Mouse (Mus musculus): ENCODE measurements around the gene Sorcs2.

GRCm38 (mm10) chr5:35972739-35973138 lies 425.2 kb downstream of the Sorcs2 start:
- TF ChIP-seq CTCF (IDR thresholded peaks at IDR 0.05; ENCODE audit: borderline replicate concordance, control insufficient read depth, extremely low read depth, insufficient read depth, low read length, poor library complexity) (no peak), POLR2A (IDR thresholded peaks at IDR 0.05; ENCODE audit: control insufficient read depth, extremely low read depth, insufficient read depth, low read length, poor library complexity) (no peak)

All from thymus, adult 2 months (tissue).